Mouse (Mus musculus): Measurements from ENCODE around the gene Farp1. TPM values are rescaled to one million over a fixed set of nuclear protein-coding genes. Genes with fewer than 3 reads are reported as not detected.

Farp1 gene
- 32.0 and 33.8 TPM in 2 replicates for polyA plus RNA-seq (2014; fragmentation: Nextera tagmentation; extraction: Ambion mirVana)

DNA sequence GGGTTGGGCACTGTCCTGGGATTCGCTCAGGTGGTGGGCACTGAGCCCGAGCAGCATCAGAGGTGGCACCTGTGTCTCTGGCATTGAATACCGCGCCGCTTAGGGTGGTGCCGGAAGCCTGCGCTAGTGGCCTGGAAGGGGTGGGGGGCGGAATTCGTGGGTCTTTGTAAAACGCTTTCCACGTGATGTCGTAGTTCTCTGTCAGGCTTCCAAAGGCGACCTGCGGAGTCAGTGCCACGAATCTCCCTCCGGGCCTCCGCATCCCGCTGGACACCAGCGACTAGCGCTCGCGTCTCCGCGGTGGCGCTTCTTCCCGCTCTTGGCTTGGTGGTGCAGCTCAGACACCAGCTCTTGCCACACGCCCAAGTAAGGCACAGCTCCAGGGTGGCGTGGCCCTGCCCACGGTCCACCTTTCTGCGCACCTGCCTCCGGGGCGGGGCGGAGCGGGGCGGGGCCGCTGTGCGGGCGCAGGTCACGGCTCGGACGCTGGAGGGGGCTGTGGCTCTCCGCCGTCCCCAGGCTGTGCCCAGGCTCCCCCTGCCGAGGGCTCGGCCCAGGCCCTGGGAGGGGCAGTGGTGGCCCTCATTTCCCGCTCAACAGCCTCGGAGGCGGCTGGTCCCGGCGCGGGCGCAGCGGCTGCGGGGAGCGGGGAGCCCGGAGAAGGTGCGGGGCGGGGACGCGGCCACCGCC lies at the start of gene Farp1:
Farp1 (plus strand) TSS at position 228 of the 690 bp plus-strand sequence.
- Histone ChIP-seq H3K4me3 (ENCODE audit: low read depth, low read length) (peak within 1 kb of the TSS; percentile 84), H3K9ac (ENCODE audit: low read length) (peak within 1 kb of the TSS; percentile 94), H3K27ac (ENCODE audit: low read depth, low read length) (peak within 1 kb of the TSS; percentile 51), H3K36me3 (ENCODE audit: control insufficient read depth, insufficient read depth, low read length) (no peaks in the 10 kb centered on the region), H3K9me3 (ENCODE audit: control insufficient read depth, low read length) (no peaks in the 10 kb centered on the region), H3K27me3 (ENCODE audit: control insufficient read depth, insufficient read depth, low read length) (peaks cover 11% of the 10 kb centered on the region), H3K4me1 (replicated peaks; ENCODE audit: control insufficient read depth, insufficient read depth, low read length) (peaks cover 13% of the 10 kb centered on the region), H3K4me2 (ENCODE audit: low read depth, low read length, severe bottlenecking) (peak within 1 kb of the TSS; percentile 94)
- DNase-seq (ENCODE audit: low spot score) (peak; percentile 94), ATAC-seq (replicated peaks; ENCODE audit: low FRiP score) (peak; percentile 97)
- WGBS: 1% methylated on average over 54 of the region's 61 CpGs

DNA sequence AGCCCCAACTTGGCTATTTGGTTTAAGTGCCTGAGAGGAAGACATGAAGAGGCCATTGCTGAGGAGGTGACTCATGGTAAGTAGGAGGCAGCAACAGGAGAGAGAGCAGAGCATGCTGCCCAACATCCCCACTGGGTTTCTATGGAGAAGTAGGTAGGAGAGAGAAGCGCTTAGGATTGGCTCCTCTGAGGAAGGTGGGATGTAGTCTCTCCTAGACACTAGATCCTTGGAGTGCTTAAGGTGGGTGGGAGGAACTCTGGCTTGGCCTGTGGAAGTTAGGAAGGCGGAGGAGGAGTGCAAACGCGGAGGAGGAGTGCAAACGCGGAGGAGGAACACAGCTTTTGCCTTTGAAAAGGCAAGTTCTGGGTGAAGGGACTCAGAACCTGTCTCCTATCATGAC lies 45.9 kb upstream of the Farp1 start:
- H3K4me2 ChIP-seq (ENCODE audit: low read depth, low read length, severe bottlenecking): no peak overlapping the region
- no peak overlapping the region for H3K9ac ChIP-seq (ENCODE audit: low read length)
- DNase-seq (ENCODE audit: low spot score) (no peak), ATAC-seq (replicated peaks; ENCODE audit: low FRiP score) (no peak)
- no peaks in the 10 kb centered on the region for H3K36me3 ChIP-seq (ENCODE audit: control insufficient read depth, insufficient read depth, low read length)
- no peaks in the 10 kb centered on the region for H3K4me1 ChIP-seq (replicated peaks; ENCODE audit: control insufficient read depth, insufficient read depth, low read length)
- H3K4me3 ChIP-seq (ENCODE audit: low read depth, low read length): no peak overlapping the region
- H3K27me3 ChIP-seq (ENCODE audit: control insufficient read depth, insufficient read depth, low read length): no peaks in the 10 kb centered on the region
- H3K27ac ChIP-seq (ENCODE audit: low read depth, low read length): no peak overlapping the region
- no peaks in the 10 kb centered on the region for H3K9me3 ChIP-seq (ENCODE audit: control insufficient read depth, low read length)
- 65% methylated on average over 6 of the region's 6 CpGs for WGBS

DNA sequence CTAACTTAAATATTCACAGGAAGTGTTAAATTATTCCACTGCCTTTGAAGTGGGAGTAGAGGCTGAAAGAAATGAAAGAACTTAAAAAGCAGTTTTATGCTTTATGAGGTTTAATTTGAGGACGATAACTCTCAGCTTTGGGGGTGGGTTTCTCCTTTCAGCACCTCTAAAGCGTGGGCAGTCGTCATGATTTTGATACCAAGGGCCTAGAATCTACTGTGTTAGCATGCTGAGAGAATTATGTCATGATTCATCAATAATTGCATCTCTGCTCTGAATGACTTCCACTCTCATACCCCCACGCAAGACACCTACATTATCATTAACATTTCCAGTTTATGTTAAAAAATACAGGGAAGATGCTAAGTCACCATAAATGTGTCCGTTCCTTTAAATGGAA lies 37.3 kb upstream of the Farp1 start:
- Histone ChIP-seq H3K27ac (ENCODE audit: low read depth, low read length) (no peak overlapping the region), H3K9ac (ENCODE audit: low read length) (no peak overlapping the region), H3K36me3 (ENCODE audit: control insufficient read depth, insufficient read depth, low read length) (no peaks in the 10 kb centered on the region), H3K4me3 (ENCODE audit: low read depth, low read length) (no peak overlapping the region), H3K9me3 (ENCODE audit: control insufficient read depth, low read length) (no peaks in the 10 kb centered on the region), H3K27me3 (ENCODE audit: control insufficient read depth, insufficient read depth, low read length) (no peaks in the 10 kb centered on the region), H3K4me1 (replicated peaks; ENCODE audit: control insufficient read depth, insufficient read depth, low read length) (no peaks in the 10 kb centered on the region), H3K4me2 (ENCODE audit: low read depth, low read length, severe bottlenecking) (no peak overlapping the region)
- ATAC-seq (replicated peaks; ENCODE audit: low FRiP score) (no peak), DNase-seq (ENCODE audit: low spot score) (no peak)
- 90% methylated on average over 5 of the region's 5 CpGs for WGBS

DNA sequence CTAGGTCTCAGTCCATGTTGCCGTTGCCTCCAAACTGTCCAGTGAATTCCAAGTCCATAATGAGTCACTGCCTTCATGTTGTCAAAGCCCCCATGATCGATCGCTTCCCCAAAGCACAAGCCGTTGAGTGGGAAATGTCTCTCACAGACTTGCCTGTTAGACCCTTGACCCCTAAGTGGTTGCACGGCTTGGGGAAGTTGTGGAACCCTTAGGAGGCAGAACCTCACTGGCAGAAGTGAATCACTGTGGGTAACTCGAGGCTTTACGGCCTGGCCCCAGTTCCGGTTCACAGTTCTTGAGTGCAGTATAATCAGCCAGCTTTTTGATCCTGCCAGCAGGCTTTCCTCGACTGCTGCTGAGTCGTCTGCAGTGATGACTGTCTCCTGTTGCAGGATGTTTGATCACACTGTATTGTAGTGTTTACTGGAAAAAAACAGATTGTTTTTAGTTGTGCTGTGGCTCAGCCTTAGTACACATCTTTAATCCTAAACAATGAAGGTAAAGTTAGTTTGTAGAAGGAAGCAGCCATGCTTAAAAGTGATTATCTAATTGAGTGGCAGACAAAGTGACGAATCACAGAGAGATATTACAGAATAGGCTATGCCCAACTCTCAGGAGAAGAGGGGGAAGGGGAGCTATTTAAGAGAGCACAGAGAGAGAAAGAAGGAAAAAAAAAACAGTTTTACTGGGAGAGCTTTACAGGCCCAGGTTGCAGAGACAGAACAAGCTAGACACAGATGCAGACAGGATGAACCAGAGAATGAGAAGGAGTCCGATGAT lies 34.2 kb upstream of the Farp1 start:
- no peaks in the 10 kb centered on the region for H3K4me1 ChIP-seq (replicated peaks; ENCODE audit: control insufficient read depth, insufficient read depth, low read length)
- no peak overlapping the region for H3K9ac ChIP-seq (ENCODE audit: low read length)
- no peak overlapping the region for H3K4me3 ChIP-seq (ENCODE audit: low read depth, low read length)
- ATAC-seq (replicated peaks; ENCODE audit: low FRiP score) (no peak), DNase-seq (ENCODE audit: low spot score) (peak; percentile 48)
- no peaks in the 10 kb centered on the region for H3K27me3 ChIP-seq (ENCODE audit: control insufficient read depth, insufficient read depth, low read length)
- no peak overlapping the region for H3K27ac ChIP-seq (ENCODE audit: low read depth, low read length)
- WGBS: 57% methylated on average over 12 of the region's 12 CpGs
- H3K36me3 ChIP-seq (ENCODE audit: control insufficient read depth, insufficient read depth, low read length): no peaks in the 10 kb centered on the region
- H3K4me2 ChIP-seq (ENCODE audit: low read depth, low read length, severe bottlenecking): no peak overlapping the region
- no peaks in the 10 kb centered on the region for H3K9me3 ChIP-seq (ENCODE audit: control insufficient read depth, low read length)

DNA sequence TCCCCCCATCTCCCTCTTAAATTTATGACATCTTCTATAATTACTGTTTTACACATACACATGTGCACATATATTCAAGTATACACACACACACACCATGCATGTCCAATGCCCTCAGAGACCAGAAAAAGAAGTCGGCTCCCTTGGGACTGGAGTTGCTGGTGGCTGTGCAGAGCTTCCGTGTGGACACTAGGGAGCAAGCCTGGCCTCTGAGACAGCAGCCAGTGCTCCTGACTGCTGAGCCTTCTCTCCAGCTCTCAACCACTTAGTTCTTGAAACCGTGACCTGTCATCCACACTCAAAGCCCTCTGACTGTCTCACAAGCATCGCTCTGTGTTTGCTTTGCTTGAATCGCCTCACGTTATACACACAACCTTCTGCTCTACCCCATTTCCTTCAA lies 29.4 kb upstream of the Farp1 start:
- ATAC-seq (replicated peaks; ENCODE audit: low FRiP score) (no peak), DNase-seq (ENCODE audit: low spot score) (peak; percentile 15)
- H3K4me3 ChIP-seq (ENCODE audit: low read depth, low read length): no peak overlapping the region
- no peaks in the 10 kb centered on the region for H3K4me1 ChIP-seq (replicated peaks; ENCODE audit: control insufficient read depth, insufficient read depth, low read length)
- WGBS: 94% methylated on average over 6 of the region's 6 CpGs
- no peak overlapping the region for H3K4me2 ChIP-seq (ENCODE audit: low read depth, low read length, severe bottlenecking)
- no peak overlapping the region for H3K9ac ChIP-seq (ENCODE audit: low read length)
- H3K36me3 ChIP-seq (ENCODE audit: control insufficient read depth, insufficient read depth, low read length): no peaks in the 10 kb centered on the region
- no peaks in the 10 kb centered on the region for H3K9me3 ChIP-seq (ENCODE audit: control insufficient read depth, low read length)
- H3K27me3 ChIP-seq (ENCODE audit: control insufficient read depth, insufficient read depth, low read length): no peaks in the 10 kb centered on the region
- no peak overlapping the region for H3K27ac ChIP-seq (ENCODE audit: low read depth, low read length)

DNA sequence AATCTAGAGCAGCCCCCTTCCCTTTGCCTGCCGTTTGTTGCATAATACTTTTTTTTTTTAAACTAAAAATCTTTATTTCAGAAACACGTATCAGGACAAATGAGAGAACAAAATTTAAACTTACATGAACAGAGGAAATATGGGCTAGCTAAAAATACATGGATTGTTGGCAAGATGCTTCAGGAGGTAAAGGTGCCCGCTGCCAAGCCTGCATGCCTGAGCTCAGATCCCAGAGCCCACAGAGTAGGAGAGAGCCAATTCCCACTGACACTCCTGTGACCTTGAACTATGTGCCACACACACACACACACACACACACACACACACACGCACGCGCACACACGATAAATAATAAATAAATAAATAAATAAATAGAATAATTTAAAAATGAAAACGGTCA lies 29.0 kb upstream of the Farp1 start:
- no peak for ATAC-seq (replicated peaks; ENCODE audit: low FRiP score)

DNA sequence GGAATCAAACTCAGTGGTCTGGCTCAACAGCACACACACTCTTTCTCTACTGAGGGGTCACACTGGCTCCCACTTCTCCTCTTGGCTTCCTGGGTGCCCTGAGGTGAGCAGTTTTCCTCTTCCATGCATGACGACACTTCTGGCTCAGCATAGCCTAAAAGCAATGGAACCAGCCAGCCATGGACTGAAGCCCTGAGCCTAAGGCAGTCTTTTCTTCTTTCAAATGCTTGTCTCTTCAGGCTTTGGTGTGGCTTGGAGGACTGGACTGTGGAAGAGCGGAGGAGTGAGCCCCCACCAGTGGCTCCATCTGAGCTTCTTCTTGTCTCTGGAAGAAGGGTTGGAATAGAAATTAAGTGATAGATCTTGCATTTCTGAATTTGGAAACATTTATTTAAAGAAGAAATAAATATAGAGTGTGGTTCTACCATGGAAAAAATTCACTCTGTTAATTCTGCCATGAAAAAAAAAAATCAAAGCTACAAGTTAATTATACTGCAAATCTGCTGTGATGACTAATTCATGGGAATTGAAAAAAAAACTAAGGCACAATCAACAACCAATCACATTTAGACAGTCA lies 19.8 kb upstream of the Farp1 start:
- DNase-seq (ENCODE audit: low spot score) (peak; percentile 24), ATAC-seq (replicated peaks; ENCODE audit: low FRiP score) (no peak)
- no peaks in the 10 kb centered on the region; the same call in 1 of the 2 replicates for H3K9me3 ChIP-seq (ENCODE audit: control insufficient read depth, low read length)
- no peak overlapping the region for H3K4me3 ChIP-seq (ENCODE audit: low read depth, low read length)
- 73% methylated on average over 2 of the region's 2 CpGs for WGBS
- H3K27me3 ChIP-seq (ENCODE audit: control insufficient read depth, insufficient read depth, low read length): no peaks in the 10 kb centered on the region
- no peaks in the 10 kb centered on the region for H3K4me1 ChIP-seq (replicated peaks; ENCODE audit: control insufficient read depth, insufficient read depth, low read length)
- H3K9ac ChIP-seq (ENCODE audit: low read length): no peak overlapping the region
- no peak overlapping the region for H3K27ac ChIP-seq (ENCODE audit: low read depth, low read length)
- H3K36me3 ChIP-seq (ENCODE audit: control insufficient read depth, insufficient read depth, low read length): no peaks in the 10 kb centered on the region
- H3K4me2 ChIP-seq (ENCODE audit: low read depth, low read length, severe bottlenecking): no peak overlapping the region

More for the DNA sequence above, 29.0 kb upstream of the Farp1 start:
- DNase-seq (ENCODE audit: low spot score): peak; percentile 19
- Histone ChIP-seq H3K27ac (ENCODE audit: low read depth, low read length) (no peak overlapping the region), H3K36me3 (ENCODE audit: control insufficient read depth, insufficient read depth, low read length) (no peaks in the 10 kb centered on the region), H3K4me3 (ENCODE audit: low read depth, low read length) (no peak overlapping the region), H3K4me1 (replicated peaks; ENCODE audit: control insufficient read depth, insufficient read depth, low read length) (no peaks in the 10 kb centered on the region), H3K4me2 (ENCODE audit: low read depth, low read length, severe bottlenecking) (no peak overlapping the region), H3K9me3 (ENCODE audit: control insufficient read depth, low read length) (no peaks in the 10 kb centered on the region), H3K9ac (ENCODE audit: low read length) (no peak overlapping the region), H3K27me3 (ENCODE audit: control insufficient read depth, insufficient read depth, low read length) (no peaks in the 10 kb centered on the region)
- 90% methylated on average over 8 of the region's 8 CpGs for WGBS

DNA sequence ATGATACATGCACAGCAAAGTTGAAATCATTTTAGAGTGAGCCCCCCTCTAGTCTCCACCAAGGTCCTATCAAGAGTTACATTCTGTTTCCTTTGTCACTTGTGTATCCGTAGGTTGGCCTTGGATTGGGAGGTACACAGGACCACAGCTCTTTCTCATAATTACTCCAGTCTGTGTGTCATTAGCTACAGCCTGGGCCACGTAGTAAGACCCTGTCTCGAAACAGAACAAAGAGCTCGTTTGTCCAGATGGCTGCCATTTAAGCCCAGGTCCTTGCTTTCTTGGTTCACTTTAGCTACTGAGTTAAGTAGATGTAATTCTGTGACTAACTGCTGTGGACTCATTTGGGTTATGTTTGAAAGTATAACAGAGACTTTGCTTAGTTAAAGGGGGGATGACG lies 12.6 kb upstream of the Farp1 start:
- Histone ChIP-seq H3K36me3 (ENCODE audit: control insufficient read depth, insufficient read depth, low read length) (no peaks in the 10 kb centered on the region), H3K4me1 (replicated peaks; ENCODE audit: control insufficient read depth, insufficient read depth, low read length) (no peaks in the 10 kb centered on the region), H3K4me3 (ENCODE audit: low read depth, low read length) (no peak overlapping the region), H3K27me3 (ENCODE audit: control insufficient read depth, insufficient read depth, low read length) (no peaks in the 10 kb centered on the region), H3K9ac (ENCODE audit: low read length) (no peak overlapping the region), H3K9me3 (ENCODE audit: control insufficient read depth, low read length) (no peaks in the 10 kb centered on the region), H3K27ac (ENCODE audit: low read depth, low read length) (no peak overlapping the region), H3K4me2 (ENCODE audit: low read depth, low read length, severe bottlenecking) (no peak overlapping the region)
- no peak for DNase-seq (ENCODE audit: low spot score)
- 58% methylated on average over 5 of the region's 5 CpGs for WGBS
- no peak for ATAC-seq (replicated peaks; ENCODE audit: low FRiP score)

All from forebrain, embryonic 11.5 days (tissue).